Mouse (Mus musculus) hindbrain, embryonic 14.5 days (tissue): ENCODE data around the gene Vil1. TPM values are rescaled to one million over a fixed set of nuclear protein-coding genes. Genes with fewer than 3 reads are reported as not detected.

Experiments
- ATAC-seq: fragments of 200-750 bp; cut with Nextera tagmentation; 2 replicates; pipeline ENCODE4 v1.8.0; 2017; ENCODE audit warnings: moderate number of reproducible peaks, mild to moderate bottlenecking, moderate TSS enrichment, moderate library complexity; ENCODE audit not compliant: low FRiP score
- DNase-seq: peaks from one replicate; pipeline ENCODE4 v3.0.0-alpha.2; 2015; ENCODE audit warnings: low spot score
- H3K27ac ChIP-seq: fragments of 300-500 bp; sonication (generic); 2 replicates; pipeline ENCODE4 v1.5.1; 2014; ENCODE audit warnings: mild to moderate bottlenecking, moderate library complexity
- H3K27me3 ChIP-seq: fragments of 300-500 bp; sonication (generic); 2 replicates; pipeline ENCODE4 v1.6.1; 2014; ENCODE audit warnings: mild to moderate bottlenecking, low read length, mixed read lengths; ENCODE audit not compliant: control insufficient read depth, insufficient read depth
- H3K36me3 ChIP-seq: fragments of 300-500 bp; sonication (generic); replicated peaks from 2 replicates; pipeline ENCODE4 v1.6.1; 2014; ENCODE audit not compliant: control insufficient read depth, insufficient read depth
- H3K4me1 ChIP-seq: fragments of 300-500 bp; sonication (generic); replicated peaks from 2 replicates; pipeline ENCODE4 v1.6.1; 2014; ENCODE audit warnings: antibody characterized with exemption, low read length, mixed read lengths; ENCODE audit not compliant: control insufficient read depth, insufficient read depth
- H3K4me2 ChIP-seq: fragments of 300-500 bp; sonication (generic); replicated peaks from 2 replicates; pipeline ENCODE4 v1.6.1; 2014; ENCODE audit warnings: mild to moderate bottlenecking, moderate library complexity
- H3K4me3 ChIP-seq: fragments of 300-500 bp; sonication (generic); replicated peaks from 2 replicates; pipeline ENCODE4 v1.5.1; 2014; ENCODE audit warnings: mild to moderate bottlenecking, low read length
- H3K9ac ChIP-seq: fragments of 300-500 bp; sonication (generic); 2 replicates; pipeline ENCODE4 v1.6.1; 2014
- H3K9me3 ChIP-seq: fragments of 300-500 bp; sonication (generic); 2 replicates; pipeline ENCODE4 v1.6.1; 2016; ENCODE audit warnings: low read length; ENCODE audit not compliant: control insufficient read depth
- WGBS: fragments of 180-500 bp; shearing (Covaris S2); extraction: QIAGEN DNeasy Blood & Tissue Kit; methylation state at CpG from one replicate; pipeline ENCODE4 v1.1.7; 2014; 5-methylcytosine and 5-hydroxymethylcytosine counted together
- polyA plus RNA-seq: library from polyadenylated mRNA; unstranded; fragments of >200 nt; fragmentation: Nextera tagmentation; extraction: Ambion mirVana; gene quantifications from 2 replicates; pipeline ENCODE4 v1.2.1, GENCODE M21; 2014

The Vil1 gene
- polyA plus RNA-seq, 1 experiment from 2014 or later, result 0.16 TPM

GRCm38 (mm10) chr1:74385531-74385930, 23.6 kb upstream of the Vil1 start:
- 88% methylated on average over 8 of the region's 8 CpGs for WGBS
- DNase-seq (no peak), ATAC-seq (no peak)
- Histone ChIP-seq H3K27me3 (peaks cover 12% of the 10 kb centered on the region), H3K4me2 (no peak overlapping the region), H3K9ac (no peak overlapping the region), H3K36me3 (no peaks in the 10 kb centered on the region), H3K27ac (no peak overlapping the region), H3K4me3 (no peak overlapping the region), H3K9me3 (no peaks in the 10 kb centered on the region), H3K4me1 (no peaks in the 10 kb centered on the region)

DNA sequence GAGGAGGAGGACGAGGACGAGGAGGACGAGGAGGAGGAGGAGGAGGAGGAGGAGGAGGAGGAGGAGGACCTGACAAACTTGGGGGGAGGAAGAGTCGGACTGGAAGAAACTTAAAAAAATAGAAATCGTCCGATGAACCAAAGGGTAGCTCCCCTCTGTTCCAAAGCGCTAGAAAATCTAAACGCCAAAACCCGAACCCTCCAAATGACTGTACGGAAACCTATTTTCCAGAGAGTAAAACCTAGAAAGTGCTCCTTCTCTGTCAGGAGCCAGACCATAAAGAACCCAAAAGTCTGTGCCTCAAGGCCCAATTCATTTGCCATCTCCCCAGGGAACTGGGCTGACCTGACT, 22.8 kb upstream of the Vil1 start:
- no peaks in the 10 kb centered on the region for H3K9me3 ChIP-seq
- ATAC-seq (no peak), DNase-seq (no peak)
- peak overlapping the region; percentile 59 for H3K4me2 ChIP-seq
- peak overlapping the region; percentile 62 for H3K9ac ChIP-seq
- peak overlapping the region; percentile 53 for H3K4me3 ChIP-seq
- H3K4me1 ChIP-seq, result 0 out of 2 replicates have a peak, but pooled peaks cover 3% of the 10 kb centered on the region
- peaks cover 15% of the 10 kb centered on the region for H3K27me3 ChIP-seq
- peak overlapping the region; percentile 91 for H3K27ac ChIP-seq
- WGBS, result 61% methylated on average over 7 of the region's 10 CpGs
- no peaks in the 10 kb centered on the region for H3K36me3 ChIP-seq

DNA sequence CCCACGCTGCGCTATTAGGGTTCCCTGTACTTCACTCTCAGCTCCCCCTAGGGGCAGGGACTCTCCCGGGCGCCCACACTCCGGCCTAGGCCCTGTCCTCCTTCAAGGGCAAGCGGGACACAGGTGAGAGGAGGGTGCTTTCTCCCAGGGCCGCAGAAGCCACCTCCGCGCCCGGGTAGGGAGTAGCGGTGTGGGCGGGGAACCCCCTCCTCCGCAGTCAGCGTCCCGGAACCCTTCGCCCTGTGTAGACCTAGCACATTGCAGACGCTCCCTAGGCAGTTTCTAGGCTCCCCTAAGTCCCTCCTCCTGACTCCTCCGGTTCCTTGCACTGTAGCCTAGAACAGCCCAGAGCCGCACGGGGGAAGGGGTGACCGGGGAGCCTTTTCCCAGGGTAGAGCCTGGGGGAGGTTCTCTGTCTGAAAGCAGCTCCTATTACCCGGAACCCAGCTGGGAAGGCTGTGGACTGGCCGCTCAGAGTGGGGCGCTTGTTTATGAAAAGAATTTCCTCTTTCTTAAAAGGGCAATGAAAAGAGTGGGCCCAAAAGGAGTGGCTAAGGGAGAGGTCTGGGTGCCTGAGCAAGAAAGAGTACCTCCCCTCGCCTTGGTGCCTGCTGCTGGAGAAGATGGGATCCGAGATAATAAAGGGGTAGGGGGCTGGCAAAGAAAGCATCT, 22.3 kb upstream of the Vil1 start:
- Histone ChIP-seq H3K4me2 (peak overlapping the region; percentile 59), H3K36me3 (no peaks in the 10 kb centered on the region), H3K4me1 (0 out of 2 replicates have a peak, but pooled peaks cover 3% of the 10 kb centered on the region), H3K27me3 (peaks cover 15% of the 10 kb centered on the region), H3K9me3 (no peaks in the 10 kb centered on the region), H3K4me3 (peak overlapping the region; percentile 53), H3K27ac (peak overlapping the region; percentile 91), H3K9ac (peak overlapping the region; percentile 62)
- ATAC-seq, result peak; percentile 91
- peak; percentile 96 for DNase-seq
- under 1% methylated on average over 25 of the region's 26 CpGs for WGBS

DNA sequence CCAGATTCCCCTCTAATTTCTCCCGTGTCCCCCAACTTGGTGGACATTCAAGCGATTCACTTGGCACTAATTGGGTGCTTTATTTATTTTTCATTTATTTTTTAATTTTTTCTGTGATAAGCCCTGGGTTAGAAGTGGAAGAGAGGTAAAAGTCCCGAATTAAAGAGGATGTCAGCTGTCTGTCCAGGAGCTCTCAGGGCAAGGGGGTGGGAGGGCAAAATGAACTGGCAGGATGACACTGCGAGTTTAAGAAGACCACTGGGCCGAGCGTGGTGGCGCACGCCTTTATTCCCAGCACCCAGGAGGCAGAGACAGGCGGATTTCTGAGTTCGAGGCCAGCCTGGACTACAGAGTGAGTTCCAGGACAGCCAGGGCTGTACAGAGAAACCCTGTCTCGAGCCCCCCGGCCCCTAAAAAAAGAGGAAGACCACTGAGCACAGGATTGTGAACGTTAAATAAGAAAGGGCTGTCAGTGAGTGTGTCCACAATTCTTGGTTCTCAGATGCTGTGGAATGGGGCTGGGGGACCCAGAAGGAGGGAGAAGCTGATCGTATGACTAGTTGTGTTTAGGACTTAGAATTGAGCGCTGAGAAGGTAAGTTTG, 21.7 kb upstream of the Vil1 start:
- Histone ChIP-seq H3K36me3 (no peaks in the 10 kb centered on the region), H3K9me3 (no peaks in the 10 kb centered on the region), H3K4me1 (peaks cover 9% of the 10 kb centered on the region), H3K27me3 (peaks cover 15% of the 10 kb centered on the region), H3K9ac (peak overlapping the region; percentile 62; the same call in 1 of the 2 replicates), H3K4me2 (peak overlapping the region; percentile 59), H3K27ac (peak overlapping the region; percentile 91), H3K4me3 (peak overlapping the region; percentile 53)
- DNase-seq, result no peak
- no peak for ATAC-seq
- 50% methylated on average over 15 of the region's 15 CpGs for WGBS

- ATAC-seq, result no peak
- Histone ChIP-seq H3K9ac (no peak overlapping the region), H3K27ac (no peak overlapping the region), H3K4me2 (no peak overlapping the region), H3K36me3 (no peaks in the 10 kb centered on the region), H3K9me3 (no peaks in the 10 kb centered on the region), H3K27me3 (peaks cover 15% of the 10 kb centered on the region), H3K4me3 (no peak overlapping the region), H3K4me1 (peaks cover 17% of the 10 kb centered on the region)
- WGBS, result 86% methylated on average over 7 of the region's 7 CpGs
- DNase-seq, result no peak
These were observed 20.7 kb upstream of the Vil1 start for GRCm38 (mm10) chr1:74388398-74388920.

DNA sequence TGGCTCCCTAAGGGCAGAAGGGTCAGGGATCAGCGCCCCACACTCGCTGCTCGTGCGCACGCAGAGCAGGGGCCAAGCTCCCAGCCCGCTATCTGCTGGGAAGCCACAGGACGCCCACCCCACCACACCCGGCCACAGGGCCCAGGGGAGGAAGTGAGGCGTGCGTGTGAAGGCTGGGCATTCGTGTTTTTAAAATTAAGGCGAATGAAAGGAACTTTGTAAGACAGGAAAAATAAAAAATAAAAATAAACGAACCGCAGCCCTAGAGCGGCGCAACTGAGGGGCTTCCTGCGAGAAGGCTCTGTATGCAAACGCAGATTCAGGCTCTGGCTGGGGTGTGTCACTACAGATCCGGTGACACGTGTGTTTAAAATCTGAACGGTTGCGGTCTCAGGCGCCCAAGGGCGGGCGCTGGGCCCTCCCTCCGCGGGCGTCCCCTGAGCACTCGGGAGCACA, 19.3 kb upstream of the Vil1 start:
- no peak for ATAC-seq
- peaks cover 7% of the 10 kb centered on the region; the same call in 1 of the 2 replicates for H3K36me3 ChIP-seq
- H3K27ac ChIP-seq, result no peak overlapping the region; the same call in 1 of the 2 replicates
- no peaks in the 10 kb centered on the region for H3K9me3 ChIP-seq
- 6% methylated on average over 29 of the region's 29 CpGs for WGBS
- H3K27me3 ChIP-seq, result peaks cover 15% of the 10 kb centered on the region
- no peak for DNase-seq
- peak overlapping the region; percentile 95 for H3K4me2 ChIP-seq
- H3K4me3 ChIP-seq, result no peak overlapping the region
- H3K4me1 ChIP-seq, result peaks cover 17% of the 10 kb centered on the region
- H3K9ac ChIP-seq, result 0 out of 2 replicates have a peak overlapping the region, but pooled peaks have one; percentile 11

DNA sequence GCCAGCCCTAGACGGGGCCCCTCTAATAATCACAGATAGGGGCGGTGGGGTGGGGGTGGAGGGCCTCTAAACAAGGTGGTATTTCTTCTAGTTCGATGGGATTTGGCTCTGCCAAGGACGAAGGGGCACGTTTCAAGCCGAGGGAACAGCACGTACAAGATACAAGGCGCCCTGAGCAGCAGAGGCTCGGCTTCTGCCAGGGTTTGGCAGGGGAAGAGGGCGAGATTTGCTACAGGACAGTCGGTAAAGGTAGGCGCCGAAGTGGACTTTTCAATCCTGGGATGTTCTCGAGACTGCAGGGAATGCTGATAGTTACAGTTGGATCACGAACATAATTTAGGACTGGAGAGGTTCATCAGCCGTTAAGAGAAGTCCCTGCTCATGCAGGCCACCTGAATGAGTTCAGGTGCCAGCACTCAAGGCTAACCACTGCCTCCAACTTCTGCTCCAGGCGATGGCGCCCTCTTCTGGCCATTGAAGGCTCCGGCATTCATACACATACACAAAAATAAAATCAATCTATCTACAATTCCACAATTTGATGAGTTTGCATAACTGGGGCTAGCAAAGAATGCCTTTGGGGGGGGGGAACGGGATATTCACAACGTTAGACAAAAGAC, 18.8 kb upstream of the Vil1 start:
- Histone ChIP-seq H3K9me3 (no peaks in the 10 kb centered on the region), H3K36me3 (peaks cover 12% of the 10 kb centered on the region; the same call in 1 of the 2 replicates), H3K27me3 (peaks cover 15% of the 10 kb centered on the region), H3K4me3 (peak overlapping the region; percentile 91; the same call in 1 of the 2 replicates), H3K27ac (no peak overlapping the region; the same call in 1 of the 2 replicates), H3K4me2 (peak overlapping the region; percentile 95), H3K4me1 (peaks cover 17% of the 10 kb centered on the region), H3K9ac (no peak overlapping the region)
- DNase-seq (peak; percentile 31), ATAC-seq (no peak)
- WGBS, result 8% methylated on average over 21 of the region's 21 CpGs

DNA sequence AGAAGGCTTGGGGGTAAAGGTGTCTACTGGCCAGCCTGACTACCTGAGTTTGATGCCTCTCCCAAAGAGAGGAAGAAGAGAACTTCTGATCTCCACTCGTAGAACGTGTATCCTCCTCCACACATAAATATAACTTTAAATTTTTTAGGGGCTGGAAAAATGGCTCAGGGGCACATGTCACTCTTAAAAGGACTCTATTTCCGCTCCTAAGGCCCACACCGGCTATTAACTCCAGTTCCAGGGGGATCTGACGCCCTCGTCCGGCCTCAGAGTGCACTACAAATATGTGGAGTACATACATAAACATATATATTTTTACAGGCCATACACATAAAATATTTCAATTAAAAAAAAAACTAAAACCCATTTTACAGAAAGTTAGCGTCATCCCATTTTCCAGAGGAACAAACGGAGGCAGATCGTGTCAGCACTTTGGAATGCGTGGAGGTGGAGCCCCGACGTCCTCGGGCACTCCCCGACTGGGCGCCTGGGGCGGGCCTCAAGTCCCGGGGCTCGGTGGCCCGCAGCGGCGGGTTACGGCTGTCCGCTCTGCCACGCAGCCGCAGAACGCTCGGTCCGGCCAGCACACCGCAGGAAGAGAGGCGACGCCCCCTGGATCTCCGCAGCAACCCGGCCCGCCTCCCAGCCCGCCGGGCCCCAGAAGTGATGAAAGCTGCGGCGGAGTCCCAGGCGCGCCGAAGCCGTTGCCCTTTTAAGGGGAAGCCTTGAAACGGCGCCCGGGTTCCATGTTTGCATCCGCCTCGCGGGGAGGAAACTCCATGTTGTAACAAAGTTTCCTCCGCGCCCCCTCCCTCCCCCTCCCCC, 18.0 kb upstream of the Vil1 start, which contains the start of gene Ctdsp1:
Gene Ctdsp1, plus strand, starts transcription at position 586 of the 825 bp plus-strand sequence.
- peak within 1 kb of the TSS; percentile 81 for H3K9ac ChIP-seq
- WGBS, result 3% methylated on average over 47 of the region's 51 CpGs
- peaks cover 17% of the 10 kb centered on the region for H3K4me1 ChIP-seq
- ATAC-seq (peak; percentile 84), DNase-seq (peak; percentile 96)
- peak within 1 kb of the TSS; percentile 95 for H3K4me2 ChIP-seq
- peak within 1 kb of the TSS; percentile 86 for H3K27ac ChIP-seq
- H3K27me3 ChIP-seq, result peaks cover 15% of the 10 kb centered on the region
- peaks cover 12% of the 10 kb centered on the region; the same call in 1 of the 2 replicates for H3K36me3 ChIP-seq
- H3K4me3 ChIP-seq, result peak within 1 kb of the TSS; percentile 91
- no peaks in the 10 kb centered on the region for H3K9me3 ChIP-seq
